Mouse (Mus musculus) frontal cortex, postnatal 14 days (tissue): Measurements from ENCODE around the gene 4930518I15Rik.
A peak's percentile ranks its signal among the peaks of the same experiment; 100 is the strongest.
"Not testable (repeated sequence)": the region's sequence is repeated elsewhere in the genome, so short reads cannot be mapped to it uniquely, and the experiment has no call there.

Source experiments
- DNase-seq, 2 experiments: peaks; one replicate each; pipeline ENCODE4 v3.0.0; 2022; ENCODE audit warnings: low spot score in 2 of 2

Gene 4930518I15Rik

GRCm38 (mm10) chr2:156857835-156858234 is at the start of gene 4930518I15Rik:
4930518I15Rik (minus strand) TSS chr2:156857946.
- no peak for DNase-seq

GRCm38 (mm10) chr2:156905931-156906330 is 48.2 kb upstream of the 4930518I15Rik start:
- not testable (repeated sequence) for DNase-seq

GRCm38 (mm10) chr2:156904976-156905717 is 47.4 kb upstream of the 4930518I15Rik start:
- DNase-seq, result peak in 1 of 2 experiments; percentile 79

- DNase-seq, result no peak
Observed at GRCm38 (mm10) chr2:156903367-156903766, 45.6 kb upstream of the 4930518I15Rik start.

- not testable (repeated sequence) for DNase-seq
Observed at GRCm38 (mm10) chr2:156902411-156902810, 44.7 kb upstream of the 4930518I15Rik start.

- no peak for DNase-seq
Observed at GRCm38 (mm10) chr2:156901883-156902282, 44.1 kb upstream of the 4930518I15Rik start.

GRCm38 (mm10) chr2:156901344-156901743 is 43.6 kb upstream of the 4930518I15Rik start:
- no peak for DNase-seq

GRCm38 (mm10) chr2:156899184-156899583 is 41.4 kb upstream of the 4930518I15Rik start:
- DNase-seq, result no peak

GRCm38 (mm10) chr2:156898374-156898773 is 40.6 kb upstream of the 4930518I15Rik start:
- DNase-seq, result no peak

GRCm38 (mm10) chr2:156897034-156897433 is 39.3 kb upstream of the 4930518I15Rik start:
- DNase-seq, result no peak

- no peak for DNase-seq
Observed at GRCm38 (mm10) chr2:156896384-156896914, 38.7 kb upstream of the 4930518I15Rik start.

- no peak for DNase-seq
Observed at GRCm38 (mm10) chr2:156894496-156895265, 36.9 kb upstream of the 4930518I15Rik start.

- no peak for DNase-seq
Observed at GRCm38 (mm10) chr2:156892821-156893220, 35.1 kb upstream of the 4930518I15Rik start.

GRCm38 (mm10) chr2:156892240-156892639 is 34.5 kb upstream of the 4930518I15Rik start:
- no peak for DNase-seq

- DNase-seq, result no peak
Observed at GRCm38 (mm10) chr2:156888490-156888889, 30.7 kb upstream of the 4930518I15Rik start.

- no peak for DNase-seq
Observed at GRCm38 (mm10) chr2:156887017-156887416, 29.3 kb upstream of the 4930518I15Rik start, which contains the start of gene Sla2. Sla2 (minus strand) TSS chr2:156887192.

GRCm38 (mm10) chr2:156886084-156886631 is 28.4 kb upstream of the 4930518I15Rik start:
- no peak for DNase-seq

- not testable (repeated sequence) for DNase-seq
Observed at GRCm38 (mm10) chr2:156885666-156886065, 27.9 kb upstream of the 4930518I15Rik start.

GRCm38 (mm10) chr2:156884396-156885211 is 26.9 kb upstream of the 4930518I15Rik start:
- no peak for DNase-seq

GRCm38 (mm10) chr2:156882431-156883001 is 24.8 kb upstream of the 4930518I15Rik start:
- no peak for DNase-seq

GRCm38 (mm10) chr2:156879541-156879940 is 21.8 kb upstream of the 4930518I15Rik start:
- no peak for DNase-seq
